Mouse (Mus musculus): ENCODE data around the gene Agbl1. TPM values are rescaled to one million over a fixed set of nuclear protein-coding genes. Genes with fewer than 3 reads are reported as not detected.

Agbl1 gene
- polyA plus RNA-seq, 1 experiment, result not detected

GRCm38 (mm10) chr7:76416084-76416597 lies 186.5 kb downstream of the Agbl1 start:
- Histone ChIP-seq H3K4me3 (ENCODE audit: insufficient read depth, low read length) (no peak overlapping the region), H3K4me1 (ENCODE audit: control insufficient read depth, insufficient read depth, low read length) (no peaks in the 10 kb centered on the region; the same call in 1 of the 2 replicates), H3K27ac (ENCODE audit: insufficient read depth, low read length) (no peak overlapping the region)
- TF ChIP-seq CTCF (IDR thresholded peaks at IDR 0.05; ENCODE audit: borderline replicate concordance, insufficient read depth, low read length) (no peak), POLR2A (IDR thresholded peaks at IDR 0.05; ENCODE audit: low read depth, low read length) (no peak)

GRCm38 (mm10) chr7:76438581-76438980 lies 208.9 kb downstream of the Agbl1 start:
- TF ChIP-seq CTCF (IDR thresholded peaks at IDR 0.05; ENCODE audit: borderline replicate concordance, insufficient read depth, low read length), result no peak
- no peak for TF ChIP-seq POLR2A (IDR thresholded peaks at IDR 0.05; ENCODE audit: low read depth, low read length)
- Histone ChIP-seq H3K4me1 (ENCODE audit: control insufficient read depth, insufficient read depth, low read length) (no peaks in the 10 kb centered on the region), H3K27ac (ENCODE audit: insufficient read depth, low read length) (no peak overlapping the region), H3K4me3 (ENCODE audit: insufficient read depth, low read length) (no peak overlapping the region)

- TF ChIP-seq CTCF (IDR thresholded peaks at IDR 0.05; ENCODE audit: borderline replicate concordance, insufficient read depth, low read length) (no peak), POLR2A (IDR thresholded peaks at IDR 0.05; ENCODE audit: low read depth, low read length) (no peak)
- H3K4me3 ChIP-seq (ENCODE audit: insufficient read depth, low read length), result no peak overlapping the region
- H3K27ac ChIP-seq (ENCODE audit: insufficient read depth, low read length), result no peak overlapping the region
- no peaks in the 10 kb centered on the region for H3K4me1 ChIP-seq (ENCODE audit: control insufficient read depth, insufficient read depth, low read length)
Observed at GRCm38 (mm10) chr7:76438988-76439387, 209.3 kb downstream of the Agbl1 start.

- no peak for TF ChIP-seq CTCF (IDR thresholded peaks at IDR 0.05; ENCODE audit: borderline replicate concordance, insufficient read depth, low read length)
- TF ChIP-seq POLR2A (IDR thresholded peaks at IDR 0.05; ENCODE audit: low read depth, low read length), result no peak
- Histone ChIP-seq H3K4me1 (ENCODE audit: control insufficient read depth, insufficient read depth, low read length) (no peaks in the 10 kb centered on the region), H3K27ac (ENCODE audit: insufficient read depth, low read length) (no peak overlapping the region), H3K4me3 (ENCODE audit: insufficient read depth, low read length) (no peak overlapping the region)
Observed at GRCm38 (mm10) chr7:76462361-76463001, 232.8 kb downstream of the Agbl1 start.

GRCm38 (mm10) chr7:76466427-76466826 lies 236.7 kb downstream of the Agbl1 start:
- H3K4me3 ChIP-seq (ENCODE audit: insufficient read depth, low read length), result no peak overlapping the region

GRCm38 (mm10) chr7:76474233-76474632 lies 244.5 kb downstream of the Agbl1 start:
- TF ChIP-seq POLR2A (IDR thresholded peaks at IDR 0.05; ENCODE audit: low read depth, low read length) (no peak), CTCF (IDR thresholded peaks at IDR 0.05; ENCODE audit: borderline replicate concordance, insufficient read depth, low read length) (no peak)
- H3K4me1 ChIP-seq (ENCODE audit: control insufficient read depth, insufficient read depth, low read length), result no peaks in the 10 kb centered on the region
- H3K4me3 ChIP-seq (ENCODE audit: insufficient read depth, low read length), result no peak overlapping the region
- H3K27ac ChIP-seq (ENCODE audit: insufficient read depth, low read length), result no peak overlapping the region

More at GRCm38 (mm10) chr7:76466427-76466826, 236.7 kb downstream of the Agbl1 start:
- TF ChIP-seq POLR2A (IDR thresholded peaks at IDR 0.05; ENCODE audit: low read depth, low read length), result no peak
- no peak for TF ChIP-seq CTCF (IDR thresholded peaks at IDR 0.05; ENCODE audit: borderline replicate concordance, insufficient read depth, low read length)
- Histone ChIP-seq H3K27ac (ENCODE audit: insufficient read depth, low read length) (no peak overlapping the region), H3K4me1 (ENCODE audit: control insufficient read depth, insufficient read depth, low read length) (no peaks in the 10 kb centered on the region)

- TF ChIP-seq CTCF (IDR thresholded peaks at IDR 0.05; ENCODE audit: borderline replicate concordance, insufficient read depth, low read length) (no peak), POLR2A (IDR thresholded peaks at IDR 0.05; ENCODE audit: low read depth, low read length) (no peak)
- H3K27ac ChIP-seq (ENCODE audit: insufficient read depth, low read length), result no peak overlapping the region
- no peaks in the 10 kb centered on the region for H3K4me1 ChIP-seq (ENCODE audit: control insufficient read depth, insufficient read depth, low read length)
Observed at GRCm38 (mm10) chr7:76485546-76485945, 255.9 kb downstream of the Agbl1 start.

GRCm38 (mm10) chr7:76487519-76487918 lies 257.8 kb downstream of the Agbl1 start:
- Histone ChIP-seq H3K27ac (ENCODE audit: insufficient read depth, low read length) (no peak overlapping the region), H3K4me3 (ENCODE audit: insufficient read depth, low read length) (no peak overlapping the region), H3K4me1 (ENCODE audit: control insufficient read depth, insufficient read depth, low read length) (no peaks in the 10 kb centered on the region)
- TF ChIP-seq CTCF (IDR thresholded peaks at IDR 0.05; ENCODE audit: borderline replicate concordance, insufficient read depth, low read length) (no peak), POLR2A (IDR thresholded peaks at IDR 0.05; ENCODE audit: low read depth, low read length) (no peak)

More at GRCm38 (mm10) chr7:76485546-76485945, 255.9 kb downstream of the Agbl1 start:
- H3K4me3 ChIP-seq (ENCODE audit: insufficient read depth, low read length), result no peak overlapping the region

- H3K27ac ChIP-seq (ENCODE audit: insufficient read depth, low read length), result no peak overlapping the region
- TF ChIP-seq POLR2A (IDR thresholded peaks at IDR 0.05; ENCODE audit: low read depth, low read length), result no peak
- no peak for TF ChIP-seq CTCF (IDR thresholded peaks at IDR 0.05; ENCODE audit: borderline replicate concordance, insufficient read depth, low read length)
- H3K4me3 ChIP-seq (ENCODE audit: insufficient read depth, low read length), result no peak overlapping the region
- no peaks in the 10 kb centered on the region for H3K4me1 ChIP-seq (ENCODE audit: control insufficient read depth, insufficient read depth, low read length)
Observed at GRCm38 (mm10) chr7:76524291-76524690, 294.6 kb downstream of the Agbl1 start.

GRCm38 (mm10) chr7:76546456-76546855 lies 316.8 kb downstream of the Agbl1 start:
- Histone ChIP-seq H3K4me1 (ENCODE audit: control insufficient read depth, insufficient read depth, low read length) (no peaks in the 10 kb centered on the region), H3K27ac (ENCODE audit: insufficient read depth, low read length) (no peak overlapping the region), H3K4me3 (ENCODE audit: insufficient read depth, low read length) (no peak overlapping the region)
- TF ChIP-seq POLR2A (IDR thresholded peaks at IDR 0.05; ENCODE audit: low read depth, low read length), result no peak
- TF ChIP-seq CTCF (IDR thresholded peaks at IDR 0.05; ENCODE audit: borderline replicate concordance, insufficient read depth, low read length), result no peak

Measured in embryonic fibroblast, embryonic 13.5 days (primary cell).